In the genomic region with DNA sequence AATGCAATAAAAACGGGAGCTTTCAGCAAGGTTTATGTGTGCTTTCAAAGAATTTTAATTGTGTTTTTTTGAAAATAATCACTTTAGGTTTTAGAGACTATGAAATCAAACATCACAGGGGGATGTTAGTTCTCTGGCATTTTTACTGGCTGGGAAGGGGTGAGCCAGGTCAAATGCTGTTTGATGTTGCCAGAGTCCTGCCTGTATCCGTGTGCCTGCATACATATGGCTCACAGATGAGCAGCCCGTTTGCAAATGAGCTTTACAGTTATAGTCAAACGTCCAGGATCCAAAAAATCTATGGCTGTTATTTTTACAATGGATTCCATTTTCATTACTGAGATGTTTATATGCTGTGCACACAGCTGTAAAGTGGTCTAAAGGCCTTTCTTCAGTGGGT, we compare ENCODE assay signal across 18 mouse cellular contexts.
A peak's percentile ranks its signal among the peaks of the same experiment; 100 is the strongest.
DNase-seq lines count a peak whose midpoint lies in the region; ATAC-seq and TF ChIP-seq lines count a peak whose summit lies in the region.
"Had no signal": no experiment of that assay in that cellular context is flagged by ENCODE, and none has a peak within 500 bp of the region (broad histone marks: within the 10 kb centered on the region; RNA-seq: fewer than 3 reads in every experiment).

No protein-coding gene starts in this region.

- H3K27ac ChIP-seq in midbrain, embryonic 13.5 days: peak overlapping the region; percentile 30; the same call in 1 of the 2 replicates
- H3K27ac ChIP-seq in midbrain, embryonic 16.5 days (ENCODE audit: low read length): no peak overlapping the region
- H3K27ac ChIP-seq in embryonic facial prominence, embryonic 12.5 days: peak overlapping the region; percentile 7
- H3K27ac ChIP-seq in limb, embryonic 14.5 days (replicated peaks; ENCODE audit: low read depth, low read length): peak overlapping the region; percentile 61; the same call in 1 of the 2 replicates
- H3K27ac ChIP-seq in neural tube, embryonic 15.5 days (replicated peaks): 0 out of 2 replicates have a peak overlapping the region, but pooled peaks have one; percentile 39
- H3K27ac ChIP-seq: embryonic facial prominence, embryonic 15.5 days; hindbrain, embryonic 15.5 days; stomach, postnatal 0 days had no signal

- H3K4me1 ChIP-seq in midbrain, embryonic 13.5 days (replicated peaks): peaks cover 20% of the 10 kb centered on the region
- H3K4me1 ChIP-seq in midbrain, embryonic 16.5 days (ENCODE audit: control insufficient read depth, insufficient read depth, low read length): peaks cover 9% of the 10 kb centered on the region
- no peaks in the 10 kb centered on the region for H3K4me1 ChIP-seq in embryonic facial prominence, embryonic 12.5 days
- peaks cover 20% of the 10 kb centered on the region for H3K4me1 ChIP-seq in limb, embryonic 14.5 days (ENCODE audit: control insufficient read depth, insufficient read depth, low read length)
- peaks cover 26% of the 10 kb centered on the region for H3K4me1 ChIP-seq in neural tube, embryonic 15.5 days
- H3K4me1 ChIP-seq: embryonic facial prominence, embryonic 15.5 days had no signal

- DNase-seq in limb, embryonic 14.5 days (ENCODE audit: low spot score): peak; percentile 68
- no peak for DNase-seq in kidney, postnatal 36 days
- DNase-seq in cerebellum, adult 11 months: no peak
- DNase-seq: adrenal gland, postnatal 10 days; cerebellum, adult 9-11 months; kidney, adult 2 months; kidney, postnatal 4 days; lung, postnatal 14 days; thymus, postnatal 25 days had no signal

- H3K36me3 ChIP-seq in midbrain, embryonic 13.5 days: no peaks in the 10 kb centered on the region
- H3K36me3 ChIP-seq in midbrain, embryonic 16.5 days (ENCODE audit: control insufficient read depth, insufficient read depth, low read length): no peaks in the 10 kb centered on the region
- no peaks in the 10 kb centered on the region for H3K36me3 ChIP-seq in embryonic facial prominence, embryonic 12.5 days
- H3K36me3 ChIP-seq in limb, embryonic 14.5 days (ENCODE audit: control insufficient read depth, insufficient read depth, low read length): no peaks in the 10 kb centered on the region
- no peaks in the 10 kb centered on the region for H3K36me3 ChIP-seq in neural tube, embryonic 15.5 days
- H3K36me3 ChIP-seq: embryonic facial prominence, embryonic 15.5 days; heart, embryonic 13.5 days; hindbrain, embryonic 15.5 days had no signal

- no peaks in the 10 kb centered on the region for H3K9me3 ChIP-seq in midbrain, embryonic 13.5 days
- H3K9me3 ChIP-seq in midbrain, embryonic 16.5 days (replicated peaks; ENCODE audit: control insufficient read depth, low read length, poor library complexity, severe bottlenecking): no peaks in the 10 kb centered on the region
- no peaks in the 10 kb centered on the region for H3K9me3 ChIP-seq in embryonic facial prominence, embryonic 12.5 days
- H3K9me3 ChIP-seq in limb, embryonic 14.5 days (ENCODE audit: control insufficient read depth, low read length): no peaks in the 10 kb centered on the region
- H3K9me3 ChIP-seq in neural tube, embryonic 15.5 days (replicated peaks): no peaks in the 10 kb centered on the region
- H3K9me3 ChIP-seq: embryonic facial prominence, embryonic 15.5 days; heart, embryonic 13.5 days; hindbrain, embryonic 15.5 days had no signal

- no peak for TF ChIP-seq POLR2A in limb, embryonic 14.5 days (IDR thresholded peaks at IDR 0.05; ENCODE audit: borderline replicate concordance, extremely low read depth, insufficient read depth, insufficient read length)

- H3K4me3 ChIP-seq in midbrain, embryonic 13.5 days (replicated peaks): no peak overlapping the region
- no peak overlapping the region for H3K4me3 ChIP-seq in midbrain, embryonic 16.5 days (ENCODE audit: low read depth, low read length)
- H3K4me3 ChIP-seq in embryonic facial prominence, embryonic 12.5 days: no peak overlapping the region
- H3K4me3 ChIP-seq in limb, embryonic 14.5 days (replicated peaks; ENCODE audit: low read length): no peak overlapping the region
- H3K4me3 ChIP-seq in neural tube, embryonic 15.5 days (replicated peaks): no peak overlapping the region
- H3K4me3 ChIP-seq: embryonic facial prominence, embryonic 15.5 days; heart, embryonic 13.5 days; hindbrain, embryonic 15.5 days had no signal

- H3K4me2 ChIP-seq in midbrain, embryonic 13.5 days (replicated peaks): no peak overlapping the region
- H3K4me2 ChIP-seq in midbrain, embryonic 16.5 days (ENCODE audit: low read length): no peak overlapping the region
- H3K4me2 ChIP-seq in embryonic facial prominence, embryonic 12.5 days (replicated peaks): no peak overlapping the region
- H3K4me2 ChIP-seq in limb, embryonic 14.5 days (replicated peaks; ENCODE audit: low read depth, low read length, severe bottlenecking): no peak overlapping the region
- H3K4me2 ChIP-seq in neural tube, embryonic 15.5 days: no peak overlapping the region
- H3K4me2 ChIP-seq: embryonic facial prominence, embryonic 15.5 days; heart, embryonic 13.5 days; hindbrain, embryonic 15.5 days had no signal

- no peaks in the 10 kb centered on the region for H3K27me3 ChIP-seq in midbrain, embryonic 13.5 days
- no peaks in the 10 kb centered on the region for H3K27me3 ChIP-seq in midbrain, embryonic 16.5 days (ENCODE audit: control insufficient read depth, insufficient read depth, low read depth, low read length)
- H3K27me3 ChIP-seq in embryonic facial prominence, embryonic 12.5 days: no peaks in the 10 kb centered on the region
- no peaks in the 10 kb centered on the region for H3K27me3 ChIP-seq in limb, embryonic 14.5 days (ENCODE audit: control insufficient read depth, insufficient read depth, low read length)
- no peaks in the 10 kb centered on the region for H3K27me3 ChIP-seq in neural tube, embryonic 15.5 days (replicated peaks)
- H3K27me3 ChIP-seq: CH12.LX; embryonic facial prominence, embryonic 15.5 days; heart, embryonic 13.5 days; hindbrain, embryonic 15.5 days had no signal

- 37% methylated on average over 4 of the region's 4 CpGs for WGBS in midbrain, embryonic 13.5 days
- 23% methylated on average over 4 of the region's 4 CpGs for WGBS in midbrain, embryonic 16.5 days
- 26% methylated on average over 4 of the region's 4 CpGs for whole genome bisulfite sequencing in embryonic facial prominence, embryonic 12.5 days
- WGBS in limb, embryonic 14.5 days: 4% methylated on average over 4 of the region's 4 CpGs
- 9% methylated on average over 4 of the region's 4 CpGs for WGBS in neural tube, embryonic 15.5 days

- no peak overlapping the region for H3K9ac ChIP-seq in midbrain, embryonic 13.5 days (replicated peaks)
- no peak overlapping the region for H3K9ac ChIP-seq in midbrain, embryonic 16.5 days (ENCODE audit: low read depth, low read length)
- no peak overlapping the region for H3K9ac ChIP-seq in embryonic facial prominence, embryonic 12.5 days
- no peak overlapping the region for H3K9ac ChIP-seq in limb, embryonic 14.5 days (ENCODE audit: low read depth, low read length, severe bottlenecking)
- no peak overlapping the region for H3K9ac ChIP-seq in neural tube, embryonic 15.5 days (replicated peaks)
- H3K9ac ChIP-seq: embryonic facial prominence, embryonic 15.5 days; heart, embryonic 13.5 days; hindbrain, embryonic 15.5 days had no signal

- ATAC-seq in midbrain, embryonic 13.5 days: no peak
- ATAC-seq in midbrain, embryonic 16.5 days: no peak
- ATAC-seq in embryonic facial prominence, embryonic 12.5 days (ENCODE audit: insufficient number of reproducible peaks, insufficient read depth, low FRiP score, low TSS enrichment): no peak
- ATAC-seq in limb, embryonic 14.5 days (ENCODE audit: low FRiP score, low read depth): peak; percentile 86
- ATAC-seq in neural tube, embryonic 15.5 days (ENCODE audit: low FRiP score): peak; percentile 22; the same call in 1 of the 2 replicates

Comparison
In these comparisons a context has a peak if more than half of its experiments do, and no peak if none do; other contexts are left out.
1. ATAC-seq: peak in limb, embryonic 14.5 days (single experiment) and neural tube, embryonic 15.5 days (single experiment); none in midbrain, embryonic 13.5 days (single experiment), midbrain, embryonic 16.5 days (single experiment) and embryonic facial prominence, embryonic 12.5 days (single experiment).